Mouse (Mus musculus) heart, embryonic 12.5 days (tissue): ENCODE data around the gene Xpc. TPM values are rescaled to one million over a fixed set of nuclear protein-coding genes. Genes with fewer than 3 reads are reported as not detected.

Experiments used
- ATAC-seq: fragments of 200-750 bp; cut with Nextera tagmentation; 2 replicates; pipeline ENCODE4 v1.8.0; 2017; ENCODE audit warnings: moderate TSS enrichment, moderate library complexity; ENCODE audit not compliant: insufficient number of reproducible peaks, low FRiP score
- H3K27ac ChIP-seq: fragments of 300-500 bp; sonication (generic); 2 replicates; pipeline ENCODE4 v1.5.1; 2016; ENCODE audit warnings: mild to moderate bottlenecking, moderate library complexity; ENCODE audit not compliant: poor library complexity, severe bottlenecking
- H3K27me3 ChIP-seq: fragments of 300-500 bp; sonication (generic); replicated peaks from 2 replicates; pipeline ENCODE4 v1.6.1; 2016; ENCODE audit warnings: mild to moderate bottlenecking, moderate library complexity
- H3K36me3 ChIP-seq: fragments of 300-500 bp; sonication (generic); 2 replicates; pipeline ENCODE4 v1.6.1; 2016; ENCODE audit warnings: mild to moderate bottlenecking, moderate library complexity
- H3K4me1 ChIP-seq: fragments of 300-500 bp; sonication (generic); replicated peaks from 2 replicates; pipeline ENCODE4 v1.6.1; 2016; ENCODE audit warnings: mild to moderate bottlenecking
- H3K4me2 ChIP-seq: fragments of 300-500 bp; sonication (generic); 2 replicates; pipeline ENCODE4 v1.6.1; 2016; ENCODE audit warnings: mild to moderate bottlenecking, moderate library complexity
- H3K4me3 ChIP-seq: fragments of 300-500 bp; sonication (generic); 2 replicates; pipeline ENCODE4 v1.5.1; 2016; ENCODE audit warnings: mild to moderate bottlenecking
- H3K9ac ChIP-seq: fragments of 300-500 bp; sonication (generic); 2 replicates; pipeline ENCODE4 v1.6.1; 2016; ENCODE audit warnings: mild to moderate bottlenecking, moderate library complexity
- H3K9me3 ChIP-seq: fragments of 300-500 bp; sonication (generic); replicated peaks from 2 replicates; pipeline ENCODE4 v1.6.1; 2016; ENCODE audit warnings: mild to moderate bottlenecking, moderate library complexity
- WGBS: fragments of 180-500 bp; shearing (Covaris S2); methylation state at CpG from one replicate; pipeline ENCODE4 v1.1.7; 2016; 5-methylcytosine and 5-hydroxymethylcytosine counted together
- polyA plus RNA-seq: library from polyadenylated mRNA; unstranded; fragments of >200 nt; fragmentation: Nextera tagmentation; extraction: Ambion mirVana; gene quantifications from 2 replicates; pipeline ENCODE4 v1.2.1, GENCODE M21; 2016

The Xpc gene
- polyA plus RNA-seq, 1 experiment from 2014 or later: 13.4 TPM

DNA sequence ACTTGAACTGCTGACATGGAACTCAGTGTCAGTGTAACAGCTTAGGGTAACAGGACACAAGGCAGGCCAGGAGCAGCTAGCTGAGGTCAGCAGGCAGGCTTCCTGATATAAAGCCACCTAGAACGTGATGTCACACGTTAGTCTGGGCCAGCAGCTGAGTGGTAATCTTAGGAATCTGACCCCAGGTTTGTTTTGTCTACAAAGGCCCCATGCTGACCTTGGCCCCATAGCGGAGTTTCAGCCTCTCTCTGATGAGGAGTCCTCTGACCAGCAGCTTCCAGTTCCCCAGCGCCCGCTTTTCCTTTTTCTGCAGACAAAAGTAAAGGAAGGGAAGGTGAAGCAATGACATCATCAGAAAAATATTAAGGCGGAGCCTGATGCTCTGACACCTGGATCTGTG lies 24.7 kb downstream of the Xpc start:
- WGBS: 67% methylated on average over 6 of the region's 6 CpGs
- no peak overlapping the region for H3K9ac ChIP-seq
- no peak overlapping the region for H3K4me2 ChIP-seq
- no peaks in the 10 kb centered on the region for H3K27me3 ChIP-seq
- H3K4me3 ChIP-seq: no peak overlapping the region
- peaks cover 78% of the 10 kb centered on the region for H3K36me3 ChIP-seq
- H3K27ac ChIP-seq: no peak overlapping the region
- H3K4me1 ChIP-seq: peaks cover 13% of the 10 kb centered on the region
- no peak for ATAC-seq
- no peaks in the 10 kb centered on the region for H3K9me3 ChIP-seq

DNA sequence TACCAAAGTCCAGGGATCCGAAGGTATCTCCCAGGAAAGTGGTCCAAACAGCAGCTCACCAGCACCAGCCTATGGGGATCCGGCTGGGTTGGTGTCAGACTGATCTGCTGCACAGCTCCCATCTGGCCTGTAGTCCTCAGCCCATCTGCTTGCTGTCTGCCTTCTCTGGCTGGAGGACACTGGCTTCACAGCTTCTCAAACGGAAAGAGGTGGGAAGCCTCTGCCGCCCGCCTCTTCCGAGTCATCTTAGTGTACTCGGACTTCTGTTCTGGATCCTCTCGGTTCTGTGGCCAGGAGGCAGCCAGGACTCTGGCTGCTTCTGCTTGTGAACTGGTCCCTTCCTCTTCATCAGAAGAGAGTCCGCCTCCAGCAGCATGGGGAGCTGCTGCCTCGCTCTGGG lies 25.8 kb downstream of the Xpc start:
- Histone ChIP-seq H3K4me2 (no peak overlapping the region), H3K36me3 (peaks cover 78% of the 10 kb centered on the region), H3K4me3 (no peak overlapping the region), H3K9ac (no peak overlapping the region), H3K9me3 (no peaks in the 10 kb centered on the region), H3K4me1 (peaks cover 13% of the 10 kb centered on the region), H3K27me3 (no peaks in the 10 kb centered on the region), H3K27ac (no peak overlapping the region)
- WGBS: 75% methylated on average over 10 of the region's 10 CpGs
- ATAC-seq: no peak

DNA sequence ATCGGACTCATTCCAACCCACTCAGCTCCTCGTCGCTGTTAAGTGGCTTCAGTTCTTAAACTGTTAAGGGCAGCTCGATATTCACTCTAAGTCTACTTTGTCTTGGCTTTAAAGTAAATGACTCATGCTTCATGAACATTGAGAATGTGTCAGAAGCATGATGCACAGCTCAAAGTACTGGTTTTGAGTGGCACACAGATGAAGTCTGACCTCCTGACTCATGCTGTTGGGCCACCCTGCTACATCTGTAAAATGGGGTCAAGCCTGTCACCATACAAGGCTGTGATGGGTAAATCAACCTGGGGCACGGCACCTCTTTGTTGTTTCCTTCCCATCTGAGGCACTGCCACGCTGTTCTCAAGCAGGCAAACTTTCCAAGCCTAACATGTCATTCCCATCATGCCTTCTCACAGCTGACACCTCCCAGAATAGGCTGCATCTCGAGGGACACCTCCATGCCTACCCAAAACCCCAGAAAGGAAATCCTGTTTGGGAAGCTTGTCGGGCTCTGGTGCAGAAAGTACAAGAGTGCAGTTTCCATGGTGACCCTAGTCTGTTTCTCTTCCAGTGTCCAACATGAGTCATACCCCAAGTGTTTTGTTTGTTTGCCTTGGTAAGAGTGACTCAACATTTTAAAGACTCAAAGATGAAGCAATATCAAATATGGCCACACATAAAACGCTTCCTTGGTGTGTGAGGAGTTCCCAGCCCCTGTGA lies 27.0 kb downstream of the Xpc start:
- Histone ChIP-seq H3K27me3 (no peaks in the 10 kb centered on the region), H3K4me2 (no peak overlapping the region), H3K4me3 (no peak overlapping the region), H3K36me3 (peaks cover 80% of the 10 kb centered on the region), H3K27ac (no peak overlapping the region), H3K4me1 (peaks cover 13% of the 10 kb centered on the region), H3K9me3 (no peaks in the 10 kb centered on the region), H3K9ac (no peak overlapping the region)
- 59% methylated on average over 9 of the region's 9 CpGs for WGBS
- ATAC-seq: no peak

DNA sequence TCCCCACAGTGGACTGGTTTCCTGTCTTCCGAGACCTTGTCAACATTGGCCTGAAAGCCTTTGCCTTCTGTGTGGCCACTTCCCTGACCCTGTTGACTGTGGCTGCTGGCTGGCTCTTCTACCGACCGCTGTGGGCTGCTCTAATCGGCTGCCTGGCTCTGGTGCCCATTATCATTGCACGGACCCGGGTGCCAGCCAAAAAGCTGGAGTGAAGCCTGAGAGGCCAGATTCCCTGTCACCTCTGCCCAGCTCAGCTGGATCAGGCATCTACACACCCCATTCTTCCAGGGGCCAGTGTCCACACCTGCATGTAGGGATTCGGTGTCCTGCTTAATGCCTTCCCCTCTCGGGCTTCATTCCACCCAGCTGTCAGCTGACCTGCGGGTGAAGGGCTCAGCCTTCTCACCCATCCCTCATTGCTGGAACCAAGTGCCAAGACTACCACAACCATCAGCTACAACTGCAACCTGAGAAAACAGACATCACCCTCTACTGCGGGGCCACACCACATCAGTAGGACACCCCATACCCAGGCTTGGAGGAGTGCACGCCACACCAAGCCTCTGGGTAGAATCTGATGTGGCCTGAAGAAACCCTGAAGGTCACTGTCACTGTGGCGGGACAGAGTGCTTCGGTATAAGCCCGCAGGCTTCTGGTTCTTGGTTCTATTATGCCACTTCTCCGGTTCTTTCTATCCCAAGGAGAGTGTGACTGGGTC lies 28.8 kb downstream of the Xpc start:
- peaks cover 17% of the 10 kb centered on the region for H3K4me1 ChIP-seq
- 90% methylated on average over 15 of the region's 15 CpGs for WGBS
- no peak overlapping the region for H3K27ac ChIP-seq
- no peak overlapping the region for H3K4me3 ChIP-seq
- H3K9ac ChIP-seq: no peak overlapping the region
- no peak for ATAC-seq
- H3K27me3 ChIP-seq: no peaks in the 10 kb centered on the region
- H3K9me3 ChIP-seq: no peaks in the 10 kb centered on the region
- H3K36me3 ChIP-seq: peaks cover 85% of the 10 kb centered on the region
- no peak overlapping the region for H3K4me2 ChIP-seq

DNA sequence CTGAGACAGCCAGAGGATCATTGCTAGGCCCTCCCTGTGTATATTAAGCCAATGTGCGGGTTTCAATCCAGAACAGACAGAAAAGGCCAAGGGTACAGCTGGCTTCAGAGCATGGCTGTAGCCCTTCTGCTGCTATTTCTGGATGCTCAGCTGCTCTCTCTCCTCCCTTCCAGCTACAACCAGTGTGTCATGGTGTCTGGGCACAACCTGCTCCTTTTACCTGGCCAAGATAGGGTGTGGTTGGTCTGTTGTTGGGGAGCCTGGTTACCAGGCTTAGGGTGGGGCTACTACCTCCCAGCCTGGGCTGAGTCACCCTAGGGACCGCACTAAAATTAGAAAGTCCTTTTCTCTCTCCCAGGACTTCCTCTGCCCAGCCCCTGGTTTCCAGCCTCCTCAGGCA lies 32.3 kb downstream of the Xpc start:
- no peak for ATAC-seq
- no peak overlapping the region for H3K9ac ChIP-seq
- H3K36me3 ChIP-seq: peaks cover 96% of the 10 kb centered on the region
- H3K27ac ChIP-seq: no peak overlapping the region
- H3K4me3 ChIP-seq: no peak overlapping the region
- peaks cover 4% of the 10 kb centered on the region for H3K4me1 ChIP-seq
- 80% methylated on average over 2 of the region's 2 CpGs for WGBS
- no peaks in the 10 kb centered on the region for H3K9me3 ChIP-seq
- no peak overlapping the region for H3K4me2 ChIP-seq
- H3K27me3 ChIP-seq: no peaks in the 10 kb centered on the region

DNA sequence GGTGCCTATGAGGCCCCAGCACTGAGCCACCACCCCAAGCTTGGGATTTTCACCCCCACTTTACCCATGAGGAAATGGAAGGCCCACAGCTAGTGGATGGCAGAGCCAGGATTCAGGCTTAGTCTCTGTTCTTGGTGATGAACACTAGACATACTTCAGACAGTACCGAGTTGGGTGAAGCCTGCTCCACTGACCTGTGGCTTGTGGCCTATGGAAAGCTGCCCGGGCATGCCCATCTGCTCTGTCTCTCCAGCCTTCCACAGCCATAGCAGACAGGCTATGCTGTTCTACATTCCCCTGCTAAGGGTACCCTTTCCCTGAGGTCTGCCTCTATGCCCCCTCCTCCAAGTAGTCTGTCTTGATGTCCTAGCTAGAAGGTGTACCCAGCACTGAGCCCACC lies 39.1 kb downstream of the Xpc start:
- H3K4me3 ChIP-seq: no peak overlapping the region
- no peak for ATAC-seq
- H3K9ac ChIP-seq: no peak overlapping the region
- no peaks in the 10 kb centered on the region for H3K9me3 ChIP-seq
- H3K4me2 ChIP-seq: no peak overlapping the region
- H3K36me3 ChIP-seq: peaks cover 44% of the 10 kb centered on the region
- peaks cover 20% of the 10 kb centered on the region for H3K4me1 ChIP-seq
- no peaks in the 10 kb centered on the region for H3K27me3 ChIP-seq
- 82% methylated on average over 2 of the region's 2 CpGs for WGBS
- no peak overlapping the region for H3K27ac ChIP-seq

DNA sequence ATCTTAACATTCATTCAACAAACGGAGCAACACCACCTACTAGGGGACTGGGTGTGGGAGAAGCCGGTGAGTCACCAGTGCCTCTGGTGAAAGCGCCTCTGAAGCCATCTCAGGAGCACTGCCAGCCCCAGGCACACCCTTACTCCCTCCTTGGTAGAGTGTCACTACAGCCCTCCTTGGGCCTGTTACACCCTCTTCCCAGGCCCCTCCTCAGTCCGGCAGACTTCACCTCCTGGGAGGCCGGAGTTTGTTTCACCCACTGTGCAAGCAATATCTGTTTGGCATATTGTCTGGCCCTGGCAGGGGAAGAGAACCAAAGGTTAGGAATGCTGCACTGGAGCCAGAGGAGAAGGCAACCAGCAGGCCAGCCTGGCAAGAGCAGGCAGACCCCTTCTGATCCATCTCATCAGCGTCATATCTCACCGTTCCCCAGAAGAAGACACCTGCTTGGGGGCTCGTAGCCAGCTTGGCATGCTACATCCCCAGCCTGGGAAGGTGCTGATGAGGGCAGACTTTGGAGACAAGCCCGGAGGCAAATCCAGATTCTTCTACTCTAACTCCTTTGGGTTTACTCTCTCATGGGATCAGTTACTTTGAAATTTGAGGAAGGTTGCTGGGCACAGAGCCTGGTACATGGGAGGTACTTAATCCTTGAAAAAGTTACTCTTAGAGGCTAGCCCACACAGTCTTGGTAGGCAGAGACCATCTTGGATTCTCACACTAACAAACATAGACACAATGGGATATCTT lies 41.1 kb downstream of the Xpc start:
- no peak for ATAC-seq
- Histone ChIP-seq H3K27ac (no peak overlapping the region), H3K4me1 (peaks cover 20% of the 10 kb centered on the region), H3K9ac (peak overlapping the region; percentile 82), H3K4me3 (peak overlapping the region; percentile 83), H3K9me3 (no peaks in the 10 kb centered on the region), H3K4me2 (peak overlapping the region; percentile 80), H3K27me3 (no peaks in the 10 kb centered on the region), H3K36me3 (peaks cover 28% of the 10 kb centered on the region)
- 63% methylated on average over 9 of the region's 9 CpGs for WGBS

DNA sequence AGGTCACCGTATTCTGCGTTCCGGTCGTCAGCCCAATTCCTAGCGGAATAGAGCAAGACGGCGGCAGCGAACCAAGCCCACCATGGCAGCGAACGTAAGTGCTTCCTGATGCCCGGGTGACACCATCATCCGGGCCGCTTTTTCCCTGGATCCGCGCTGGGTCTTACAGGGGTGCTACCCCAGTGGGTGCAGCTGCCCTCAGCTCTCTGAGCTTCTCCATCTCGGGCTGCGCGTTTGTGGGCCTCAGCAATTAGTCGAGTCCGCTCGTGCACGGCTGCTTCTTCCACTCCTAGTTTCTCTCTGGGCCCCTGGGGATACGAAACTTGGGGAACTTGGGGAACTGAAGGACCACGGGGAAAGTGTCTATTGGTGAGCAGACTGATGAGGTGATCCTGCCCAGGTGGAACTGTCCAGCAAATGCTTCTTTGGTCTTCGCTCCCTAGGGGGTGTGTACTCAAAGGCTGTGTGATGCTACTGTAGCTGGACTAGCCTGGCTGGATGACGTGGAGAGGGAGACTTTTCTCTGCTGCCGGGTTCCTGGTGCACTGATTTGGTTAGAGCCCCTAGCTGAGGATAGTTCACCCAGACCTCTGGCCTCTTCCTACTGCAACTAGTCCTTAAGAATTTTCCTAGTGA lies 41.8 kb downstream of the Xpc start:
- H3K36me3 ChIP-seq: peaks cover 27% of the 10 kb centered on the region
- peak overlapping the region; percentile 82 for H3K9ac ChIP-seq
- no peaks in the 10 kb centered on the region for H3K27me3 ChIP-seq
- ATAC-seq: peak; percentile 40
- peak overlapping the region; percentile 33; the same call in 1 of the 2 replicates for H3K27ac ChIP-seq
- H3K9me3 ChIP-seq: no peaks in the 10 kb centered on the region
- H3K4me1 ChIP-seq: peaks cover 20% of the 10 kb centered on the region
- H3K4me2 ChIP-seq: peak overlapping the region; percentile 80
- WGBS: under 1% methylated on average over 27 of the region's 27 CpGs
- H3K4me3 ChIP-seq: peak overlapping the region; percentile 83

DNA sequence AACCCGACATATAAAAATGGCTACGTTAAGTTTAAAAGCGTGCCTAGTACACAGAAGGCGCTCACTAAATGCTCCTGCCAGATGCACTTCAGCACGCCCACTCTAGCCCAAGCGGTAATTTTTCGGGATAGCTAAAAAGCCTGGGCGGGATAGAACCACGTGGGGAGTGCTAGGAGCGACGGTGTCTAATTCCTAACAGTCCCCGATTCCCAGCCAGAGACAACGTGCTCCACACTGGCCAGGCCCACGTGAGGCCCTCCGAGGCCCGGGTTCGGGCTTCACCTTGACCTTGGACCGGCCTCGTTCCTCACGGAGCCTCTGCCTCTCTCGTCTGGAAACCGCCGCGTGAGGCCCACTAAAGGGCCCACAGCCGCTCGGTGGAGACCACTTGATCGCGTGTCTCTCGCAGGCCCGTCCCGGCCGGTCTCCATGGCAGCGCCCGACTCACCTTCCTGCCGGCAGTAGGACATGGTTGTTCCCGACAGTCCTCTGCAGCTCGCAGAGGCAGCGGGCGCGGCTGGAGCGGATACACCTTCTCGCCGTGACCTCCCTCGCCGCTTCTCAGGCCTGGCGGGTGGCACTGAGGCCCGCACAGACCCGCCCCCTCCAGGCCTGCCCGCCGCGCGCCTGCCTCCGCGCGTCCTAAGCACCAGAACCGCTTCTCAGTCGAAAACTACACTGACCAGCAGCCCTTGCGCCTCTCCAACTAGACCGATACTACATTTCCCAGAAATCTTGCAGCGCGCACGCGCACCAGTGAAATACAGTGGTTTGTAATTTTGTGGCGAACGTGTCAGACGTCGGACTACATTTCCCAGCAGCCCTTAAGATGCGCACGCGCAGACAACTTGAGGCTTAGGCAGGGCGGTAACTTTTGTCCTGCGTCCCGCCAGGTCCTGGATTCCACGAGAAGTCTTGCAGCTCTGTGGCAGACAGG lies 42.6 kb downstream of the Xpc start, which contains the start of the genes Chchd4 and Tmem43:
Gene Chchd4, minus strand, starts transcription at position 679 of the 937 bp plus-strand sequence.
Gene Tmem43, plus strand, starts transcription at position 836 of the 937 bp plus-strand sequence.
- H3K4me3 ChIP-seq: peak within 1 kb of the TSS; percentile 83
- peak within 1 kb of the TSS; percentile 88 for H3K27ac ChIP-seq
- peak within 1 kb of the TSS; percentile 86 for H3K9ac ChIP-seq
- H3K4me2 ChIP-seq: peak within 1 kb of the TSS; percentile 80
- H3K4me1 ChIP-seq: peaks cover 20% of the 10 kb centered on the region
- H3K27me3 ChIP-seq: no peaks in the 10 kb centered on the region
- H3K36me3 ChIP-seq: peaks cover 20% of the 10 kb centered on the region
- WGBS: under 1% methylated on average over 73 of the region's 74 CpGs
- peak; percentile 97 for ATAC-seq
- H3K9me3 ChIP-seq: no peaks in the 10 kb centered on the region

DNA sequence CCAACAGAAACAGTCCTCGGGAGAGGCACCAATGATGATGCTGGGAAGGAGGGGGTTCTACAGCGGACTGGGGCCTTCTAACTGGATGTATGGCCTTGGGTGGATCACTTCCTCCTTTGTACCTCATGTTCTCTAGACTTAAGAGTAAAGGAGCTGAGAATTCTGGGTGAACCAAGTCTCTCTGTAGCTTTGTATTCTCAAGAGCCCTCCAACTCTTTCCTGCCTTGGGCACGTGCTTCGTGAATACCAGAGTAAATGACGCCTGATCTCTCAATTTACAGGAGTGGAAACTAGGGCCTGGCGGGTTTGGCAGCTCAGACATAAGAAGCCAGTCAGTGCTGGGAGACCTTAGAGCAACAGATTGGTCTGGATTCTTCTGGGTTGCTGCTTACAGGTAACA lies 43.4 kb downstream of the Xpc start:
- H3K9ac ChIP-seq: peak overlapping the region; percentile 86
- 33% methylated on average over 6 of the region's 6 CpGs for WGBS
- H3K4me3 ChIP-seq: peak overlapping the region; percentile 83
- H3K4me2 ChIP-seq: peak overlapping the region; percentile 75
- no peak for ATAC-seq
- no peak overlapping the region for H3K27ac ChIP-seq
- peaks cover 20% of the 10 kb centered on the region for H3K4me1 ChIP-seq
- peaks cover 21% of the 10 kb centered on the region for H3K36me3 ChIP-seq
- H3K9me3 ChIP-seq: no peaks in the 10 kb centered on the region
- no peaks in the 10 kb centered on the region for H3K27me3 ChIP-seq
